ENCODE assay signal across 10 mouse cellular contexts in the genomic region with DNA sequence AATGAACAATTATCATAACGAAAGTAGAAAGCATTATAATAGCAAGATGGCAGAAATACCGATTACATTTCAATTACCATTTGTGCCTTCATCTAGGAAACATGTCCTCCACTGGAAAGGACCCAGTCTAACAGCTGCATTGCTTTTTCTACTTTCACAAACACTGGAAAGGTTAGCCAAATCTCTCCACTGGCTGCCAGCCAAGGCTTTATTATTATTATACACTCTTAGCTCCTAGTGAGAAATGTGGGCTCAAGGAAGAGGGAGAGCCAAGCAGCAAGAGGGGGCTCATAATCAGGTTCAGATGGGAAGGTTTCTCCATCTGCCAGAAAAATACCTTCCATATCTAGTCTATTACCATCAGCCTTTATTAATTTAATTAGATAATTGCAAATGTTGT. TPM values are rescaled to one million over a fixed set of nuclear protein-coding genes. Genes with fewer than 3 reads are reported as not detected.
DNase-seq lines count a peak whose midpoint lies in the region; ATAC-seq and TF ChIP-seq lines count a peak whose summit lies in the region.
"Had no signal": no experiment of that assay in that cellular context is flagged by ENCODE, and none has a peak within 500 bp of the region (broad histone marks: within the 10 kb centered on the region; RNA-seq: fewer than 3 reads in every experiment).

No protein-coding gene starts in this region.

- H3K36me3 ChIP-seq in hindbrain, postnatal 0 days (ENCODE audit: insufficient read depth, low read length), result 0 out of 2 replicates have a peak, but pooled peaks cover 5% of the 10 kb centered on the region
- H3K36me3 ChIP-seq in hindbrain, embryonic 11.5 days (ENCODE audit: control insufficient read depth, insufficient read depth, low read length), result no peaks in the 10 kb centered on the region
- peaks cover 13% of the 10 kb centered on the region; the same call in 1 of the 2 replicates for H3K36me3 ChIP-seq in lung, embryonic 14.5 days (ENCODE audit: insufficient read depth)

- 64% methylated on average over 2 of the region's 2 CpGs for WGBS in hindbrain, postnatal 0 days
- 90% methylated on average over 2 of the region's 2 CpGs for WGBS in hindbrain, embryonic 11.5 days
- 37% methylated on average over 2 of the region's 2 CpGs for WGBS in lung, embryonic 14.5 days

- H3K4me2 ChIP-seq in hindbrain, postnatal 0 days (ENCODE audit: low read depth, low read length), result no peak overlapping the region
- H3K4me2 ChIP-seq in hindbrain, embryonic 11.5 days (replicated peaks; ENCODE audit: low read depth, low read length), result no peak overlapping the region
- no peak overlapping the region for H3K4me2 ChIP-seq in lung, embryonic 14.5 days
- H3K4me2 ChIP-seq: embryonic facial prominence, embryonic 13.5 days had no signal

- peak; percentile 60 for DNase-seq in hindbrain, postnatal 0 days (ENCODE audit: low spot score)
- DNase-seq in hindbrain, embryonic 11.5 days (ENCODE audit: low spot score), result no peak
- peak; percentile 48 for DNase-seq in adrenal gland, postnatal 25 days
- DNase-seq in heart, adult 9 months (ENCODE audit: low spot score in 2 of 2), result peak; percentile 83 to 89
- peak; percentile 97 for DNase-seq in lung, embryonic 14.5 days
- DNase-seq in spleen, postnatal 10 days (ENCODE audit: low spot score in 2 of 2), result no peak
- DNase-seq in embryo, embryonic 10.5 days (ENCODE audit: low spot score), result no peak

- H3K4me3 ChIP-seq in hindbrain, postnatal 0 days (ENCODE audit: low read length), result no peak overlapping the region
- H3K4me3 ChIP-seq in hindbrain, embryonic 11.5 days (ENCODE audit: low read depth, low read length), result no peak overlapping the region
- no peak overlapping the region for H3K4me3 ChIP-seq in lung, embryonic 14.5 days (ENCODE audit: low read depth, low read length)
- H3K4me3 ChIP-seq: embryonic facial prominence, embryonic 13.5 days had no signal

- ATAC-seq in hindbrain, postnatal 0 days, result no peak
- ATAC-seq in hindbrain, embryonic 11.5 days (ENCODE audit: low FRiP score), result no peak
- ATAC-seq in lung, embryonic 14.5 days (ENCODE audit: insufficient read depth), result peak; percentile 79
- no peak for ATAC-seq in erythroblast, adult 5-6 weeks (replicated peaks; ENCODE audit: low FRiP score, poor library complexity, severe bottlenecking)
- ATAC-seq: Patski had no signal

- no peak overlapping the region for H3K27ac ChIP-seq in hindbrain, postnatal 0 days
- no peak overlapping the region for H3K27ac ChIP-seq in hindbrain, embryonic 11.5 days (ENCODE audit: low read depth, low read length)
- H3K27ac ChIP-seq in lung, embryonic 14.5 days (ENCODE audit: low read depth), result no peak overlapping the region
- H3K27ac ChIP-seq: embryonic facial prominence, embryonic 13.5 days had no signal

- 0 out of 2 replicates have a peak, but pooled peaks cover 3% of the 10 kb centered on the region for H3K4me1 ChIP-seq in hindbrain, postnatal 0 days (ENCODE audit: insufficient read depth, low read length)
- H3K4me1 ChIP-seq in hindbrain, embryonic 11.5 days (replicated peaks; ENCODE audit: control insufficient read depth, insufficient read depth, low read length), result no peaks in the 10 kb centered on the region
- H3K4me1 ChIP-seq in lung, embryonic 14.5 days (ENCODE audit: insufficient read depth), result peaks cover 15% of the 10 kb centered on the region

- no peak for TF ChIP-seq CTCF in hindbrain, postnatal 0 days (IDR thresholded peaks at IDR 0.05; ENCODE audit: low read depth)
- no peak for TF ChIP-seq CTCF in lung, embryonic 14.5 days (IDR thresholded peaks at IDR 0.05; ENCODE audit: low read depth)

- no peaks in the 10 kb centered on the region for H3K27me3 ChIP-seq in hindbrain, postnatal 0 days (ENCODE audit: insufficient read depth, low read length)
- H3K27me3 ChIP-seq in hindbrain, embryonic 11.5 days (ENCODE audit: control insufficient read depth, insufficient read depth, low read length), result no peaks in the 10 kb centered on the region
- H3K27me3 ChIP-seq in lung, embryonic 14.5 days (ENCODE audit: insufficient read depth, low read length), result no peaks in the 10 kb centered on the region
- H3K27me3 ChIP-seq: embryonic facial prominence, embryonic 13.5 days; Patski had no signal

- H3K9ac ChIP-seq in hindbrain, postnatal 0 days (replicated peaks; ENCODE audit: low read length), result no peak overlapping the region
- H3K9ac ChIP-seq in hindbrain, embryonic 11.5 days (ENCODE audit: low read depth, low read length), result no peak overlapping the region
- H3K9ac ChIP-seq in lung, embryonic 14.5 days, result no peak overlapping the region
- H3K9ac ChIP-seq: embryonic facial prominence, embryonic 13.5 days had no signal

- no peaks in the 10 kb centered on the region for H3K9me3 ChIP-seq in hindbrain, postnatal 0 days (ENCODE audit: low read length)
- H3K9me3 ChIP-seq in hindbrain, embryonic 11.5 days (ENCODE audit: control insufficient read depth, low read length), result no peaks in the 10 kb centered on the region
- no peaks in the 10 kb centered on the region for H3K9me3 ChIP-seq in lung, embryonic 14.5 days (ENCODE audit: low read depth, low read length)
- H3K9me3 ChIP-seq: embryonic facial prominence, embryonic 13.5 days had no signal

RNA-seq across cellular contexts. Expression of a gene that starts 35.9 kb away (rescaled TPM):
- 247 and 255 TPM in 2 replicates for total RNA-seq in hindbrain, postnatal 0 days (2014; rRNA removed)
- polyA plus RNA-seq in hindbrain, postnatal 0 days (2015; fragmentation: Nextera tagmentation; extraction: Ambion mirVana), result 161 and 162 TPM in 2 replicates
- polyA plus RNA-seq in hindbrain, embryonic 11.5 days (2014; fragmentation: Nextera tagmentation; extraction: Ambion mirVana), result 96.0 and 106 TPM in 2 replicates
- 381 and 406 TPM in 2 replicates for total RNA-seq in adrenal gland, postnatal 25 days (2021)
- polyA plus RNA-seq in lung, embryonic 14.5 days (2014; fragmentation: Nextera tagmentation; extraction: Ambion mirVana), result 164 and 168 TPM in 2 replicates
- total RNA-seq in erythroblast, adult 5-6 weeks (2015; ENCODE audit: low replicate concordance), result 21.9 and 28.4 TPM in 2 replicates
- total RNA-seq in erythroblast, adult 5-6 weeks (2017; ENCODE audit: low replicate concordance), result 22.6 and 27.8 TPM in 2 replicates

Comparison
In these comparisons a context has a peak if more than half of its experiments do, and no peak if none do; other contexts are left out.
1. DNase-seq: peak in hindbrain, postnatal 0 days (single experiment), adrenal gland, postnatal 25 days (single experiment), heart, adult 9 months (2 of 2) and lung, embryonic 14.5 days (single experiment); none in hindbrain, embryonic 11.5 days (single experiment), spleen, postnatal 10 days (0 of 2) and embryo, embryonic 10.5 days (single experiment).